Mouse (Mus musculus) liver, embryonic 14.5 days (tissue): ENCODE data around the gene Gm15557. TPM values are rescaled to one million over a fixed set of nuclear protein-coding genes. Genes with fewer than 3 reads are reported as not detected.
A peak's percentile ranks its signal among the peaks of the same experiment; 100 is the strongest.

Experiments
- ATAC-seq: fragments of 200-750 bp; cut with Nextera tagmentation; 2 replicates; pipeline ENCODE4 v1.8.0; 2017; ENCODE audit warnings: moderate number of reproducible peaks, mild to moderate bottlenecking, moderate library complexity; ENCODE audit not compliant: insufficient read depth
- DNase-seq, 3 experiments: peaks; one replicate each; pipeline ENCODE4 v3.0.0-alpha.2; 2012 to 2013; ENCODE audit warnings: low read depth in 3 of 3, low spot score in 3 of 3
- H3K27ac ChIP-seq: fragments of 300-500 bp; sonication (generic); 2 replicates; pipeline ENCODE4 v1.5.1; 2014; ENCODE audit warnings: moderate library complexity, mild to moderate bottlenecking, control low read depth, inconsistent platforms
- H3K27me3 ChIP-seq: fragments of 300-500 bp; sonication (generic); 2 replicates; pipeline ENCODE4 v1.6.1; 2014; ENCODE audit warnings: mild to moderate bottlenecking, low read length, moderate library complexity; ENCODE audit not compliant: control insufficient read depth, insufficient read depth
- H3K36me3 ChIP-seq: fragments of 300-500 bp; sonication (generic); replicated peaks from 2 replicates; pipeline ENCODE4 v1.6.1; 2014; ENCODE audit warnings: low read depth; ENCODE audit not compliant: control insufficient read depth, insufficient read depth
- H3K4me1 ChIP-seq, 2 experiments: fragments of 200-500 bp in 1 of 2; fragments of 300-500 bp in 1 of 2; sonication (generic) in 1 of 2; replicated peaks; 2 replicates each; pipeline ENCODE4 v1.6.1; 2012 to 2014; ENCODE audit warnings: antibody characterized with exemption in 1 of 2, inconsistent platforms in 1 of 2, low read length in 1 of 2; ENCODE audit not compliant: control insufficient read depth in 2 of 2, insufficient read depth in 2 of 2
- H3K4me2 ChIP-seq: fragments of 300-500 bp; sonication (generic); 2 replicates; pipeline ENCODE4 v1.6.1; 2014; ENCODE audit warnings: low read depth, mild to moderate bottlenecking, control low read depth, moderate library complexity
- H3K4me3 ChIP-seq, 2 experiments: fragments of 200-500 bp in 1 of 2; fragments of 300-500 bp in 1 of 2; sonication (generic) in 1 of 2; 2 replicates each; pipeline ENCODE4 v1.5.1; 2012 to 2014; ENCODE audit warnings: low read depth in 2 of 2, low read length in 2 of 2, mild to moderate bottlenecking in 2 of 2, control low read depth in 1 of 2, inconsistent platforms in 1 of 2, moderate library complexity in 1 of 2; ENCODE audit not compliant: insufficient read depth in 1 of 2
- H3K9ac ChIP-seq: fragments of 300-500 bp; sonication (generic); replicated peaks from 2 replicates; pipeline ENCODE4 v1.6.1; 2014; ENCODE audit warnings: mild to moderate bottlenecking, control low read depth, moderate library complexity
- H3K9me3 ChIP-seq: fragments of 300-500 bp; sonication (generic); 2 replicates; pipeline ENCODE4 v1.6.1; 2016; ENCODE audit warnings: low read length, mixed read lengths; ENCODE audit not compliant: control insufficient read depth
- CTCF ChIP-seq: IDR thresholded peaks from 2 replicates; pipeline ENCODE4 v1.5.1; 2016; ENCODE audit warnings: antibody characterized with exemption, low read depth, control low read depth
- EP300 ChIP-seq: IDR thresholded peaks from 2 replicates; pipeline ENCODE4 v1.6.1; 2016; ENCODE audit warnings: antibody characterized with exemption, low read depth
- WGBS: fragments of 180-500 bp; shearing (Covaris S2); extraction: QIAGEN DNeasy Blood & Tissue Kit; methylation state at CpG from one replicate; pipeline ENCODE4 v1.1.7; 2014; ENCODE audit not compliant: insufficient replicate concordance; 5-methylcytosine and 5-hydroxymethylcytosine counted together
- polyA plus RNA-seq, 2 experiments: library from polyadenylated mRNA; depleted of rRNA in 1 of 2; stranded (reverse) in 1 of 2; unstranded in 1 of 2; fragments of >200 nt; fragmentation: Nextera tagmentation in 1 of 2; extraction: Ambion mirVana in 1 of 2; gene quantifications; 2 replicates each; pipeline versions ENCODE4 v1.2.1 to v1.2.3; 2012 to 2014

The Gm15557 gene
- polyA plus RNA-seq, 2 experiments = not detected

DNA sequence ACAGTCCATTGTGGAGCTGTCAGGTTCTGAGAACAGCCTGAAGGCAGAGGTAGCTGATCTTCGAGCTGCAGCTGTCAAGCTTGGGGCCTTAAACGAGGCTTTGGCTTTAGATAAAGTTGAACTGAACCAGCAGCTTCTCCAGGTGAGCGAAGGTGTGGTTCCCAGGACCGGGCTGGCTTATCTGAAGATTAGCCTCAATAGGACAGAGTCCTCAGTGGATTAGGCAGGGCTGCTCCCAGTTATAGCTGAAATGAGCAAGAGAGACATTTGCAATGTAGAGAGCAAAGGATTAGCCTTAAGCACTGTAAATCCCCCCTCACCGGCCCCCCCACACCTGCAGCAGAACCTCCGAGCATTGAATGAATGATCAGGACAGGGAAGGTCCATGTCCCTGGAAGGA lies 32.8 kb downstream of the Gm15557 start:
- DNase-seq (no peak), ATAC-seq (0 out of 2 replicates have a peak, but pooled peaks have one; percentile 23)
- Histone ChIP-seq H3K9ac (no peak overlapping the region), H3K27ac (no peak overlapping the region), H3K9me3 (no peaks in the 10 kb centered on the region), H3K4me2 (no peak overlapping the region), H3K36me3 (peaks cover 37% of the 10 kb centered on the region), H3K27me3 (no peaks in the 10 kb centered on the region), H3K4me1 (peaks cover 0 to 7% of the 10 kb centered on the region in 2 experiments; a peak in 3 of 4 replicates), H3K4me3 (no peak overlapping the region)
- TF ChIP-seq CTCF (no peak), EP300 (no peak)
- WGBS = 53% methylated on average over 6 of the region's 6 CpGs

DNA sequence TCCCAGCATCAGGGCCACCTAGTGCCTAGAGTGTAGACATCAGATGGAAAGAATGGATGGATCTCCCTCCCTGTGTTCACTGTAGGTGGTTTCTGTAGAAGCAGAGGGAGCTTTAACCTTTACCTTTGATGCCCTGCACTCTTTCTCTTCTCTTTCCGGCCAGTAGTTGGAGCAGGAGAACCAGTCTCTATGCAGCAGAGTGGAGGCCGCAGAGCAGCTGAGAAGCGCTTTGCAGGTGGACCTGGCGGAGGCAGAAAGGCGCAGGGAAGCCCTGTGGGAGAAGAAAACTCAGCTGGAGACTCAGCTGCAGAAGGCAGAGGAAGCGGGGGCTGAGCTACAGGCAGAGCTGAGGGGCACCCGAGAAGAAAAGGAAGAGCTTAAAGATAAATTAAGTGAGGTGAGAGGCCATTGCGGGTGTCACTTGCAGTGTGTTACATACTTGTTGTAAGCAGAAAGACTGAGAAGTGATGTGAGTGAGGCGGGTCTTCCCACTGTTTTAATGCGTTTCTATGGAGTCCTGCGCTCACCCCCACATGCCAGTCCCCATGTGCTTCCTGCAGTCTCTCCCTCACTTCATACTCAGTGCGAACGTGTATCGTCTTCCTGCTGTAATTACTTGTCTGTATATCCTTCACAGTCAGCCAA lies 33.7 kb downstream of the Gm15557 start:
- Histone ChIP-seq H3K9me3 (no peaks in the 10 kb centered on the region), H3K27me3 (no peaks in the 10 kb centered on the region), H3K4me1 (peaks cover 0 to 7% of the 10 kb centered on the region in 2 experiments; a peak in 3 of 4 replicates), H3K36me3 (peaks cover 32% of the 10 kb centered on the region), H3K4me2 (no peak overlapping the region), H3K9ac (no peak overlapping the region), H3K4me3 (no peak overlapping the region), H3K27ac (no peak overlapping the region)
- WGBS = 76% methylated on average over 14 of the region's 14 CpGs
- no peak for DNase-seq
- TF ChIP-seq EP300 = no peak
- peak; percentile 25 for TF ChIP-seq CTCF
- ATAC-seq = no peak

DNA sequence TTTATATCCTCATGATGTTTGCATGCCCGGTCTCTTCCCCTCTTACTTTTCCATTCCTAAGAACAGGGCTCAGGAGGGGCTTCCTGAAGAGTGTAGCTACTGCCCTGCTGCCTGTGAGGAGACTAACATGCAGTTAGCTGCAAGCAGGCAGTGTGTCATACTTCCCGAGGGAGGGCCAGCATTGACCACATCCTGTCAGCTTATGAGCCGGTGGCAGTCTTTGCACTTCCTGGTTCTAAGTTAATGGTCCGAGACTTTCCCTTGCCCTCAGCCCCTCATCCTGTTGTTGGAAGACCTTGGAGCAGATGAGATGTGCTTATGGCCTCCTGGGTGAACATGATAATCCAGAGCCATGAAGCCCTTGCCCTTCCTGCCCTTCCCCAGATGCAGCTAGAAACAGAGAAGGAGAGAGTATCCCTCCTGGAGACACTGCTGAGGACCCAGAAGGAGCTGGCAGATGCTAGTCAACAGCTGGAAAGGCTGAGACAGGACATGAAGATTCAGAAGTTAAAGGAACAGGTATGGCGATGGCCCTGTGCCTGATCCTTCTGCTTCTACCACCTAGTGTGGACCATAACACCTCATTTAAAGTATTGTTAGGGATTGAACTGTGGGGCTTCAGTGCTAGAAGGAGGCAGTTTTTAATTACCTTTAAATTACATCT lies 38.9 kb downstream of the Gm15557 start:
- no peaks in the 10 kb centered on the region for H3K4me1 ChIP-seq
- no peak overlapping the region; the same call in 1 of the 2 replicates for H3K9ac ChIP-seq
- H3K4me3 ChIP-seq = peak overlapping the region in 1 of 2 experiments; percentile 28; a peak in 1 of 4 replicates
- no peaks in the 10 kb centered on the region for H3K9me3 ChIP-seq
- peaks cover 19% of the 10 kb centered on the region for H3K36me3 ChIP-seq
- 27% methylated on average over 5 of the region's 5 CpGs for WGBS
- no peaks in the 10 kb centered on the region for H3K27me3 ChIP-seq
- no peak for ATAC-seq
- no peak overlapping the region for H3K27ac ChIP-seq
- DNase-seq = no peak
- TF ChIP-seq CTCF (no peak), EP300 (no peak)
- no peak overlapping the region; the same call in 1 of the 2 replicates for H3K4me2 ChIP-seq

DNA sequence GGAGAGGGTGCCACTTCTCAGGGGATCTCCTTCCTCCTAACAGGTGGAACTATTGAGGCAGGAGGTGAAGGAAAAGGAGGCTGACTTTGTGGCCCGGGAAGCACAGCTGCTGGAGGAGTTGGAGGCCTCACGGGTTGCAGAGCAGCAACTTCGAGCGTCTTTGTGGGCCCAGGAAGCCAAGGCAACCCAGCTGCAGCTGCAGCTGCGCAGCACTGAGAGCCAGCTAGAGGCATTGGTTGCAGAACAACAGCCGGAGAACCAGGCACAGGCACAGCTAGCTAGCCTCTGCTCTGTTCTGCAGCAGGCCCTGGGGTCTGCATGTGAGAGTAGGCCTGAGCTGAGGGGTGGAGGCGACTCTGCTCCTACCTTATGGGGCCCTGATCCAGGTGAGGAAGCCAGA lies 45.2 kb downstream of the Gm15557 start:
- H3K27me3 ChIP-seq = no peaks in the 10 kb centered on the region
- H3K4me3 ChIP-seq = no peak overlapping the region
- no peaks in the 10 kb centered on the region for H3K9me3 ChIP-seq
- no peak overlapping the region for H3K9ac ChIP-seq
- no peak for ATAC-seq
- H3K4me2 ChIP-seq = no peak overlapping the region
- H3K27ac ChIP-seq = no peak overlapping the region
- H3K36me3 ChIP-seq = peaks cover 37% of the 10 kb centered on the region
- no peak for DNase-seq
- H3K4me1 ChIP-seq = peaks cover 25 to 32% of the 10 kb centered on the region in 2 experiments
- WGBS = 79% methylated on average over 7 of the region's 7 CpGs
- TF ChIP-seq EP300 (no peak), CTCF (no peak)

DNA sequence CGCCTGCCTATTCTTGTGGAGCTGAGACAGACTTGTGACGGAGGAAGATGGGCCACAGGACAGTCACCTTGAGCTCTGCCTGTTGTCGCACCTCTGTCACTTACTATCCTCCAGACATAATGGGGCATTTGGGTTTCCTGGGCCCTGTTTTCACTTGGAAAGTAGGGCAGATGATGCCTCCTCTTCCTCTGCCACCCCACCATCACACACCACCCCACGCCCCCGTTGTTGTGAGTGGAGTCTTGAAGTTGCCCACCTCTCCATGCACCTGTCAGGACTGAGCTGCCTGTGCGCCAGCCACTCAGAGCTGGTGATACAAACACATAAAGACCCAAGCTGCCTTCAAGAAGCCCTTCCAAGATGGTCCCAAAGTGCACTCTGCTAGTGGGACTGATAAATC lies 46.6 kb downstream of the Gm15557 start:
- DNase-seq (no peak), ATAC-seq (no peak)
- TF ChIP-seq CTCF (no peak), EP300 (no peak)
- Histone ChIP-seq H3K4me3 (no peak overlapping the region), H3K27ac (peak overlapping the region; percentile 95), H3K36me3 (peaks cover 44% of the 10 kb centered on the region), H3K9me3 (no peaks in the 10 kb centered on the region), H3K4me2 (peak overlapping the region; percentile 82), H3K4me1 (peaks cover 31 to 40% of the 10 kb centered on the region in 2 experiments), H3K27me3 (no peaks in the 10 kb centered on the region), H3K9ac (no peak overlapping the region; the same call in none of the 2 replicates)
- 95% methylated on average over 6 of the region's 6 CpGs for WGBS
